Mouse (Mus musculus) Patski (cell line): Measurements from ENCODE around the gene Ints1. TPM values are rescaled to one million over a fixed set of nuclear protein-coding genes. Genes with fewer than 3 reads are reported as not detected.

ENCODE experiments used
- ATAC-seq: fragments of 100-300 bp; one replicate; pipeline ENCODE4 v1.8.0; 2021
- CTCF ChIA-PET: fragments of 350-600 bp; sonication (Branson Sonifier 250); formaldehyde crosslinking; loops from one replicate; lab custom pipeline; 2022; ENCODE audit warnings: inconsistent platforms; lab: Charles Lee
- POLR2A ChIA-PET: fragments of 350-600 bp; sonication (Branson Sonifier 250); formaldehyde crosslinking; loops from one replicate; lab custom pipeline; 2022; ENCODE audit warnings: antibody characterized with exemption, inconsistent platforms; lab: Charles Lee
- DNase-seq: peaks from one replicate; pipeline ENCODE4 v3.0.0-alpha.2; 2011; ENCODE audit warnings: low read depth, low spot score
- H3K27me3 ChIP-seq: fragments of 371-371 bp; one replicate; pipeline ENCODE4 v1.5.1; 2021
- CTCF ChIP-seq: fragments of 100-300 bp; IDR thresholded peaks from one replicate; pipeline ENCODE4 v1.5.1; 2021
- in situ Hi-C: fragments of 300-500 bp; cut with MboI; formaldehyde crosslinking; loops from 3 replicates; pipeline ENCODE4 v1.11.1; 2018; ENCODE audit warnings: low pct_unique_long_range_greater_than_20kb, mixed read lengths
- polyA plus RNA-seq: library from polyadenylated mRNA; unstranded; gene quantifications from one replicate; pipeline ENCODE4 v1.2.3, GENCODE M21; 2021

Gene Ints1
- polyA plus RNA-seq, 1 experiment from 2014 or later = 63.5 TPM

DNA sequence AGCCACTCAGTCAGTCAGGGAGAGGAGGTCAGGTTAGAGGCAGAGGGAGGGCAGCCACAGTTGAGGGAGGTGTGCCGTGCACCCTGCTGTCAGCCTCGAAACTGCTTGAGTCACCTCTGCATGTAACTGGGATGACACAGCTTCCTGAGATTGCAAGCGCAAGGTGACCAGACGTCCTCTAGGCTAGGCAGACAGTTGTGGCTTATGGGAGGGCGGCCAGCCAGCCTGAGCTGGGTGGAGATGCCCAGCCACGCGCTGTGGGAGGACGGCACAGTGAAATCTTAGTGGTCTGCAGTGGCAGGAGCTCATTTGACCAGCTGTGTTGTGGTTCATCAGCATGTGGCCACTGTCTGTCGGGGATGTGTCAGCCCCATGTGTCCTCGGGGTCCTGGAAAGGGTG is 19.5 kb upstream of the Ints1 start:
- CTCF ChIA-PET = interaction anchor here (0.8 to 2.9 kb wide), 2 partner anchors 11 to 23 kb away, joined by 3 to 12 read pairs; no protein-coding TSS in a partner anchor
- H3K27me3 ChIP-seq = no peaks in the 10 kb centered on the region
- TF ChIP-seq CTCF = no peak
- ATAC-seq (peak; percentile 13), DNase-seq (peak; percentile 85)
- in situ Hi-C loops = no loop called here
- POLR2A ChIA-PET = interaction anchor here (1.0 kb wide), 1 partner anchor 11 kb away, joined by 3 read pairs; no protein-coding TSS in a partner anchor

DNA sequence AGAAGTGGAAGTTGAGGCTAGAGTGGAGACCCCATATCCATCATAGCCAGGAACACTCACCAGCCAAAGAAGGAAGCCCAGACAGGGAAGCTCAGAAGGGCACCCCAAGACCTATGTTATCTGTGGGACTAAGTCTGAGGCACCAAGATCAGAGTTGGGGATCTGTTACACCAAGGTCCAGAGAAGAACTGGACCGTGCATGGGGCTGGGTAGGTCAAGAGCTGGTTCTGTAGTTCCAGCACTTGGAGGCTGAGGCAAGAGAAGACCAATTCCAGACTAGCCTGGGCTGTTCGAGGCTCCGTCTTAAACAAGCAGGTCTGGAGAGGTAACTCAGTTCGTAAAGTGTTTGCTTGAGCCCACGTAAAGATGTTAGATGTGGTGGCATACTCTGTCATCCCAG is 18.7 kb upstream of the Ints1 start:
- no peak for TF ChIP-seq CTCF
- POLR2A ChIA-PET = interaction anchor here (0.8 to 1.0 kb wide), 3 partner anchors 12 to 625 kb away, joined by 3 to 4 read pairs (median 3); partner anchors contain the start of gene Eif3b
- H3K27me3 ChIP-seq = no peaks in the 10 kb centered on the region
- ATAC-seq (no peak), DNase-seq (no peak)
- in situ Hi-C loops = no loop called here
- CTCF ChIA-PET = interaction anchor here (0.8 to 2.9 kb wide), 3 partner anchors 10 to 24 kb away, joined by 3 to 12 read pairs (median 8); partner anchors contain the start of gene Ints1

DNA sequence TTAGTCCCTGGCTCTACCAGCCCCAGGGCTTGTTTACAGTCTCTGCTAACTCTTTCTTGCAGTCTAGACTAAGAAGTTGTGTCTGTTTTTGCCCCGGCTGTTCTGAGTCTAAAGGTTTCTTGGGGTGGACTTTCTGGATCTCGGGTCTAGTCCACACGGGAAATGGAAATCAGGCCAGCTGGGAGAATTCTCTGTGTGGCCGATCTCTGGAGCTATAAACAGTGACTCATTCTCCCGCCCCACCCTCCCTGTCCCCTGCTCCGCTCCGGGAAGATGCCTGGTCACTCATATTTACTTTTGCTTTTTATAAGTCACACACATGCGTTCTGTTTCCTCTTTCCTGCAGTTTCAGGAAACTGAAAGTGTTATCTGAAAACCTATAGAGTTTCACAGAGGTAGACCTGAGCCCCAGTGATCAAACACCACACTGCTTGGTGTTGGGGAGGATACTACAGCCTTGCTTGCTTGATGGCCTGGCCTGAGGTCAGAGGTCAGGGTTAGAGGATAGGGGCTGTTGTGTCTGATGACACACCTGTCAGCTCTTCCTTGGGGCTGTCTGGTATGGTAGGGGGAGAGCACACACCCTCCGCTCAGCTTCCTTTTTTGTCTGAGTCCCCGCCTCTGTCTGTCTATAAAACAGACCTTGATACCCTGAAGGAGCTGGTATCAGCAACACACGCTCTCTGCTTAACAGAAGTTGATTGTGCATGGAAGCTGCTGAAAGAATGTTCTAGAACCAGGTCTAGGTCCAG is 18.0 kb upstream of the Ints1 start:
- in situ Hi-C loops = no loop called here
- TF ChIP-seq CTCF = no peak
- ChIA-PET POLR2A (interaction anchor here (0.8 to 1.0 kb wide), 2 partner anchors 61 to 625 kb away, joined by 3 to 4 read pairs; partner anchors contain the start of gene Eif3b), CTCF (interaction anchor here (1.8 to 2.9 kb wide), 2 partner anchors 18 to 24 kb away, joined by 8 to 12 read pairs; partner anchors contain the start of gene Ints1)
- DNase-seq (no peak), ATAC-seq (no peak)
- H3K27me3 ChIP-seq = no peaks in the 10 kb centered on the region

DNA sequence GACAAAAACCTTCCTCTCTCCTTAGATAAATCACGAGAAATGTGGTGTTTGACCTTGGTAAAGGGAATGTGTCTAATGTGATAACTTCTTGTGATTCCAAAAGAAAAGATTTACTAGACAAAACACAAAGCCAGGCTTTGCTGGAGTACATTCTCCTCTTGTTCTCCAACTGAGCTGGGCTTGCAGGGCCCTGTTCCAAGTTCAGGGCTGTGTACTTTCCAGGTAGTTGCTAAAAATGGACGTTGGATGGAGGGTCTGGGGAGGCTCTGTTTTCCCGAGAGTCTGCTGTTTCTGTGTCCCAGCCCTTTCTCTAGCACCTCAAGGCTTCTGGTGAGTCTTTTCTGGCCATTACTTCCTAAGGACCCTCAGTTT is 17.5 kb upstream of the Ints1 start:
- DNase-seq = no peak
- CTCF ChIA-PET = interaction anchor here (1.1 to 2.9 kb wide), 3 partner anchors 17 to 25 kb away, joined by 5 to 12 read pairs (median 8); partner anchors contain the start of gene Ints1

GRCm38 (mm10) chr5:139792159-139792775 is 16.8 kb upstream of the Ints1 start:
- in situ Hi-C loops = no loop called here
- CTCF ChIA-PET = interaction anchor here (1.1 to 2.9 kb wide), 2 partner anchors 22 to 26 kb away, joined by 5 to 12 read pairs; no protein-coding TSS in a partner anchor
- H3K27me3 ChIP-seq = no peaks in the 10 kb centered on the region
- no peak for ATAC-seq
- no peak for TF ChIP-seq CTCF
- DNase-seq = no peak
- POLR2A ChIA-PET = interaction anchor here (0.7 to 2.1 kb wide), 5 partner anchors 8 to 215 kb away, joined by 3 to 6 read pairs (median 3); partner anchors contain the start of genes Gm26938 and Psmg3

More for the DNA sequence above, 17.5 kb upstream of the Ints1 start:
- H3K27me3 ChIP-seq = no peaks in the 10 kb centered on the region
- no peak for TF ChIP-seq CTCF
- no peak for ATAC-seq
- in situ Hi-C loops = no loop called here
- POLR2A ChIA-PET = interaction anchor here (1.0 kb wide), 1 partner anchor 14 kb away, joined by 3 read pairs; no protein-coding TSS in a partner anchor

- no peaks in the 10 kb centered on the region for H3K27me3 ChIP-seq
- no peak for TF ChIP-seq CTCF
- ChIA-PET POLR2A (interaction anchor here (0.6 to 2.1 kb wide), 7 partner anchors 9 to 419 kb away, joined by 3 to 7 read pairs (median 3); partner anchors contain the start of genes Gm26938 and Psmg3), CTCF (interaction anchor here (1.1 to 2.9 kb wide), 2 partner anchors 22 to 26 kb away, joined by 5 to 12 read pairs; no protein-coding TSS in a partner anchor)
- in situ Hi-C loops = no loop called here
- DNase-seq (peak; percentile 81), ATAC-seq (peak; percentile 28)
These were observed 16.0 kb upstream of the Ints1 start, which contains the start of gene Mafk for GRCm38 (mm10) chr5:139791227-139792158. TSS of gene Mafk (plus strand) at chr5:139791513.

DNA sequence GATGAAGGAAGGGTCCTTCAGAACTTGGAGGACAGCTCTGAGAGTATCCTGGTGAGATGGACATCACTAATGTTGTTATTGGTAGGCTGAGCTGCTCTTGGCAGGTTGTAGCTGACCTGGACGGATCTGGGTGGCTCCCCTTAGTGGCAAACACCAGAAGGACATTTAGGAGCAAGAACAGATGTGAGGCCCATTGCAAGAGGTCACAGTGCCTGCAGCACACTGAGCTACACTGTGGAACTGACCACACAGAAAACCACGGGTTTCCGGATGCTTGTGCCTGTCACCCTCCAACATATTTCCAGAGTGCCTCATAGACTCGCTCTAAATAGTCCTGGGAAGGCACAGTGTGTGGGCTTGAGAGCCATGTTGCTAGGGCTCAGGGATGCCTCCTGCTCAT is 14.0 kb upstream of the Ints1 start:
- ChIA-PET CTCF (interaction anchor here (0.8 kb wide), 1 partner anchor 14 kb away, joined by 3 read pairs; the partner anchor contains the start of gene Ints1), POLR2A (no interaction called here)
- ATAC-seq (peak; percentile 51), DNase-seq (no peak)
- no peaks in the 10 kb centered on the region for H3K27me3 ChIP-seq
- in situ Hi-C loops = no loop called here
- no peak for TF ChIP-seq CTCF

DNA sequence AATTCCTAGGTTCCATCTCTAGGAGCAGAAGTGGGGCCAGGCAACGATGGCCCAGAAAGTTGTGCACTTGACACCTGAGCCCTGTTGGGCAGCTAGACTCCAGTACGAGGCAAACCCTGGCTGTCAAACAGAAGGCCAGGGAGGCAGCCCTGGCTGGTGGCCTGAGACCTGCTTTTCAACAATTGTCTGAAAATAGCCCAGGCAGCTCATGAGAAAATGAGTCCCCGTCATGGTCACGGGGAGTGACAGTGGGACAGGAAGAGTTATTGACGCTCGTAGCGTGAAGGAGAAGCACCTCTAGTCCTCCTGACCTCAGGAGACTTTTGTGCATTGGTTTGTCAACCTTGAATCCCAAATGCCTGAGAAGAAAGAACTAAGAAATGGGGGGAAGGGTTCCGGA is 5.9 kb upstream of the Ints1 start:
- no peaks in the 10 kb centered on the region for H3K27me3 ChIP-seq
- ChIA-PET POLR2A (no interaction called here), CTCF (interaction anchor here (1.0 kb wide), 1 partner anchor 26 kb away, joined by 3 read pairs; no protein-coding TSS in a partner anchor)
- DNase-seq = no peak
- no peak for TF ChIP-seq CTCF
- in situ Hi-C loops = no loop called here
- ATAC-seq = no peak

DNA sequence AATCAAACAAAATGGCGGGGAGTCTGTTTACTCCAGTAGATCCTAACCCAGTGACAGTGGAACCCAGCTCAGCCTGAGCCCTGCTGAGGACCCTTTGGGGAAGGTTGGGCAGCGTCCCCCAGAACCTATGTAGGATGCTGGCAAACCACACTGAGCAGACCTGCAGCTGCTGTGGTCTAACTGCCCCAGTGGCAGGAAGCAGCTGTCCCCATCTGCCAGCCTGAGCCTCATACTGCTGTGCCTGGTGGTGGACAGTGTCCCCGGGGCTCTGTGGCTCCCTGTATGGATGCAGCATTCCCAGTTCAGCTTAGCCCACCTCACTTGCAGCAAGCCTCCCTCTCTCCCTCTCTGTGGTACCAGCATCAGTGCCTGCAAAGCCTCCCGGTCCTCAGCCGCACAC is 1.5 kb upstream of the Ints1 start:
- in situ Hi-C loops = loop anchor here (5.0 kb wide), 1 partner anchor 45 kb away; no protein-coding TSS in a partner anchor
- no peak for DNase-seq
- CTCF ChIA-PET = interaction anchor here (0.9 to 1.8 kb wide), 2 partner anchors 42 to 45 kb away, joined by 3 to 15 read pairs; partner anchors contain the start of gene Tmem184a

More for the DNA sequence above, 1.5 kb upstream of the Ints1 start:
- H3K27me3 ChIP-seq = no peaks in the 10 kb centered on the region
- no peak for TF ChIP-seq CTCF
- ATAC-seq = no peak
- POLR2A ChIA-PET = interaction anchor here (0.7 to 1.9 kb wide), 2 partner anchors 14 to 52 kb away, joined by 3 to 4 read pairs; no protein-coding TSS in a partner anchor
